Mouse (Mus musculus): ENCODE data around the gene Nup50.

DNA sequence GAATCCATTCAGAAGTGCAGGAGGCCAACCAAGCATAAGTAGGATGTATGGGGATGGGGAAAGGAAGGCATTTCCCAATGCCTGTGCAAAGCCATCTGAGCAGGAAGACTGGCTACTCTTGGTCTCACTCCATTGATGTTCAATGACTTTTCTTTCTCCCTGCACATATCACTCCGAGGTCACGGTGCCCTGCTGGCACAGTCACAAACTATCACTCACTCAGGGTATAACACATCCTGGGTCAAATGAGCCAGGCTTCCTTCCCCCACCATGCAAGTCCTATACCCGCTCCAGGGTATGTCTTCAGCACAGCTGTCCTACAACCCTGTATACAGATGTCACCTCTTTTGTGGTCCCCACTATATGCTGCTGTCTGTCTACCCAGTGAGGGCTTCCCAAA is 35.1 kb downstream of the Nup50 start:
- TF ChIP-seq CTCF (IDR thresholded peaks at IDR 0.05; ENCODE audit: low read depth, low read length) (no peak), POLR2A (IDR thresholded peaks at IDR 0.05; ENCODE audit: borderline replicate concordance, low read depth, low read length) (no peak)
